Mouse (Mus musculus): ENCODE measurements around the gene Gm10190.

- TF ChIP-seq CTCF (IDR thresholded peaks at IDR 0.05; ENCODE audit: borderline replicate concordance, insufficient read depth, low read length) (no peak), POLR2A (IDR thresholded peaks at IDR 0.05; ENCODE audit: low read depth, low read length) (no peak)
Observed at GRCm38 (mm10) chr17:80346591-80347125, 26.7 kb downstream of the Gm10190 start.
